20 mouse cellular contexts compared by ENCODE assay signal in genomic region chr13:84572231-84572630, GRCm38 (mm10).
DNase-seq lines count a peak whose midpoint lies in the region; ATAC-seq and TF ChIP-seq lines count a peak whose summit lies in the region.
"Had no signal": no experiment of that assay in that cellular context is flagged by ENCODE, and none has a peak within 500 bp of the region (broad histone marks: within the 10 kb centered on the region; RNA-seq: fewer than 3 reads in every experiment).

No protein-coding gene starts in this region.

- DNase-seq in hindbrain, embryonic 10.5 days (ENCODE audit: low spot score), result no peak
- DNase-seq in forebrain, embryonic 11.5 days (ENCODE audit: low spot score), result no peak
- peak; percentile 10 for DNase-seq in midbrain, postnatal 0 days (ENCODE audit: low spot score)
- no peak for DNase-seq in left cerebral cortex, adult 18-20 months (ENCODE audit: low spot score in 2 of 2)
- no peak for DNase-seq in left cerebral cortex, postnatal 36 days (ENCODE audit: low spot score in 2 of 2)
- DNase-seq: adrenal gland, postnatal 10 days; cerebellum, adult 2 months; gastrocnemius, adult 2 months; heart, postnatal 36 days; lung, postnatal 10 days; thymus, postnatal 14 days had no signal

- no peak overlapping the region for H3K4me2 ChIP-seq in hindbrain, embryonic 16.5 days (ENCODE audit: low read length)
- H3K4me2 ChIP-seq in forebrain, embryonic 11.5 days (ENCODE audit: low read depth, low read length, severe bottlenecking), result no peak overlapping the region
- no peak overlapping the region for H3K4me2 ChIP-seq in hindbrain, embryonic 12.5 days (replicated peaks)
- H3K4me2 ChIP-seq in midbrain, postnatal 0 days (ENCODE audit: low read depth, low read length, poor library complexity, severe bottlenecking), result no peak overlapping the region
- H3K4me2 ChIP-seq: embryonic facial prominence, embryonic 13.5 days; heart, embryonic 12.5 days had no signal

- H3K4me1 ChIP-seq in hindbrain, embryonic 10.5 days (replicated peaks), result peaks cover 34% of the 10 kb centered on the region
- H3K4me1 ChIP-seq in hindbrain, embryonic 16.5 days (ENCODE audit: control insufficient read depth, insufficient read depth, low read depth, low read length), result no peaks in the 10 kb centered on the region; the same call in 1 of the 2 replicates
- peaks cover 6% of the 10 kb centered on the region for H3K4me1 ChIP-seq in forebrain, embryonic 11.5 days (replicated peaks; ENCODE audit: control insufficient read depth, insufficient read depth, low read length)
- peaks cover 9% of the 10 kb centered on the region; the same call in 1 of the 2 replicates for H3K4me1 ChIP-seq in hindbrain, embryonic 12.5 days
- H3K4me1 ChIP-seq in midbrain, postnatal 0 days (ENCODE audit: insufficient read depth, low read length), result no peaks in the 10 kb centered on the region
- H3K4me1 ChIP-seq: embryonic facial prominence, embryonic 13.5 days; heart, embryonic 12.5 days; megakaryocyte, embryonic 14.5 days had no signal

- WGBS in hindbrain, embryonic 10.5 days, result 83% methylated on average over 2 of the region's 2 CpGs
- 57% methylated on average over 2 of the region's 2 CpGs for WGBS in hindbrain, embryonic 16.5 days
- WGBS in forebrain, embryonic 11.5 days, result 49% methylated on average over 2 of the region's 2 CpGs
- WGBS in hindbrain, embryonic 12.5 days, result 76% methylated on average over 2 of the region's 2 CpGs
- 74% methylated on average over 2 of the region's 2 CpGs for WGBS in midbrain, postnatal 0 days

- intact Hi-C loops in left cerebral cortex, postnatal 36 days (cut with DNase I), result no loop called here

- H3K9me3 ChIP-seq in hindbrain, embryonic 10.5 days, result no peaks in the 10 kb centered on the region
- H3K9me3 ChIP-seq in hindbrain, embryonic 16.5 days (ENCODE audit: control insufficient read depth, low read length), result no peaks in the 10 kb centered on the region
- no peaks in the 10 kb centered on the region; the same call in 1 of the 2 replicates for H3K9me3 ChIP-seq in forebrain, embryonic 11.5 days (ENCODE audit: control insufficient read depth, low read length)
- H3K9me3 ChIP-seq in hindbrain, embryonic 12.5 days (replicated peaks), result no peaks in the 10 kb centered on the region
- H3K9me3 ChIP-seq in midbrain, postnatal 0 days (ENCODE audit: low read length), result no peaks in the 10 kb centered on the region
- H3K9me3 ChIP-seq: embryonic facial prominence, embryonic 13.5 days; heart, embryonic 12.5 days had no signal

- TF ChIP-seq CTCF in midbrain, postnatal 0 days (IDR thresholded peaks at IDR 0.05), result no peak

- H3K27ac ChIP-seq in hindbrain, embryonic 10.5 days, result peak overlapping the region; percentile 84
- no peak overlapping the region for H3K27ac ChIP-seq in hindbrain, embryonic 16.5 days (ENCODE audit: low read depth, low read length)
- H3K27ac ChIP-seq in forebrain, embryonic 11.5 days (ENCODE audit: low read depth, low read length), result peak overlapping the region; percentile 88
- H3K27ac ChIP-seq in hindbrain, embryonic 12.5 days, result peak overlapping the region; percentile 83
- no peak overlapping the region for H3K27ac ChIP-seq in midbrain, postnatal 0 days (ENCODE audit: low read depth, low read length)
- H3K27ac ChIP-seq: embryonic facial prominence, embryonic 13.5 days; gastrocnemius, adult 2 months; kidney, postnatal 0 days; left cerebral cortex, adult 2 months had no signal

- H3K9ac ChIP-seq in hindbrain, embryonic 16.5 days (ENCODE audit: low read depth, low read length), result no peak overlapping the region
- no peak overlapping the region for H3K9ac ChIP-seq in forebrain, embryonic 11.5 days (ENCODE audit: low read length)
- H3K9ac ChIP-seq in hindbrain, embryonic 12.5 days, result no peak overlapping the region
- no peak overlapping the region for H3K9ac ChIP-seq in midbrain, postnatal 0 days (replicated peaks; ENCODE audit: low read length, poor library complexity, severe bottlenecking)
- H3K9ac ChIP-seq: embryonic facial prominence, embryonic 13.5 days; heart, embryonic 12.5 days had no signal

- H3K27me3 ChIP-seq in hindbrain, embryonic 10.5 days (ENCODE audit: insufficient read depth, poor library complexity, severe bottlenecking), result no peaks in the 10 kb centered on the region
- H3K27me3 ChIP-seq in hindbrain, embryonic 16.5 days (replicated peaks; ENCODE audit: control insufficient read depth, insufficient read depth, low read length), result no peaks in the 10 kb centered on the region
- no peaks in the 10 kb centered on the region for H3K27me3 ChIP-seq in forebrain, embryonic 11.5 days (ENCODE audit: control insufficient read depth, insufficient read depth, low read length)
- H3K27me3 ChIP-seq in hindbrain, embryonic 12.5 days, result no peaks in the 10 kb centered on the region
- H3K27me3 ChIP-seq in midbrain, postnatal 0 days (ENCODE audit: insufficient read depth, low read length), result no peaks in the 10 kb centered on the region
- H3K27me3 ChIP-seq: embryonic facial prominence, embryonic 13.5 days; heart, embryonic 12.5 days; megakaryocyte, embryonic 14.5 days had no signal

- no peak for ATAC-seq in hindbrain, embryonic 16.5 days
- no peak for ATAC-seq in forebrain, embryonic 11.5 days (replicated peaks; ENCODE audit: low FRiP score)
- ATAC-seq in hindbrain, embryonic 12.5 days (ENCODE audit: low FRiP score), result no peak
- no peak for ATAC-seq in midbrain, postnatal 0 days (ENCODE audit: low FRiP score)
- ATAC-seq in activated CD4-positive, CD25-positive, alpha-beta regulatory T cell, adult 4 months, result no peak
- ATAC-seq: intestine, postnatal 0 days had no signal

- H3K4me3 ChIP-seq in hindbrain, embryonic 10.5 days, result no peak overlapping the region
- no peak overlapping the region for H3K4me3 ChIP-seq in hindbrain, embryonic 16.5 days (ENCODE audit: low read length)
- H3K4me3 ChIP-seq in forebrain, embryonic 11.5 days (ENCODE audit: low read depth, low read length), result no peak overlapping the region
- no peak overlapping the region for H3K4me3 ChIP-seq in hindbrain, embryonic 12.5 days
- H3K4me3 ChIP-seq in midbrain, postnatal 0 days (ENCODE audit: low read depth, low read length), result no peak overlapping the region
- H3K4me3 ChIP-seq: embryonic facial prominence, embryonic 13.5 days; gastrocnemius, adult 2 months; heart, embryonic 12.5 days; left cerebral cortex, adult 2 months; megakaryocyte, embryonic 14.5 days had no signal

- H3K36me3 ChIP-seq in hindbrain, embryonic 10.5 days, result no peaks in the 10 kb centered on the region
- H3K36me3 ChIP-seq in hindbrain, embryonic 16.5 days (ENCODE audit: control insufficient read depth, insufficient read depth, low read length), result no peaks in the 10 kb centered on the region
- no peaks in the 10 kb centered on the region for H3K36me3 ChIP-seq in forebrain, embryonic 11.5 days (ENCODE audit: control insufficient read depth, insufficient read depth, low read length)
- no peaks in the 10 kb centered on the region for H3K36me3 ChIP-seq in hindbrain, embryonic 12.5 days
- no peaks in the 10 kb centered on the region for H3K36me3 ChIP-seq in midbrain, postnatal 0 days (ENCODE audit: insufficient read depth, low read length)
- H3K36me3 ChIP-seq: embryonic facial prominence, embryonic 13.5 days; heart, embryonic 12.5 days had no signal

Comparison
In these comparisons a context has a peak if more than half of its experiments do, and no peak if none do; other contexts are left out.
1. H3K27ac ChIP-seq: peak in hindbrain, embryonic 10.5 days (single experiment), forebrain, embryonic 11.5 days (single experiment) and hindbrain, embryonic 12.5 days (single experiment); none in hindbrain, embryonic 16.5 days (single experiment) and midbrain, postnatal 0 days (single experiment).